Mouse (Mus musculus): Measurements from ENCODE around the gene Gm43638.

GRCm38 (mm10) chr5:87458810-87459209, 27.8 kb downstream of the Gm43638 start:
- TF ChIP-seq CTCF (IDR thresholded peaks at IDR 0.05; ENCODE audit: low read depth): no peak
- no peak for TF ChIP-seq EP300 (optimal IDR thresholded peaks at IDR 0.05)
